Mouse (Mus musculus): ENCODE results near the gene Daam1.

GRCm38 (mm10) chr12:71904310-71904709, 73.4 kb downstream of the Daam1 start:
- no peak for TF ChIP-seq CTCF (IDR thresholded peaks at IDR 0.05; ENCODE audit: low read depth)
- peak; percentile 83 for TF ChIP-seq EP300 (IDR thresholded peaks at IDR 0.05; ENCODE audit: low read depth)

Measured in liver, postnatal 0 days (tissue).